Mouse (Mus musculus) kidney, embryonic 16.5 days (tissue): ENCODE results near the gene Angptl6. TPM values are rescaled to one million over a fixed set of nuclear protein-coding genes. Genes with fewer than 3 reads are reported as not detected.
"Not testable (repeated sequence)": the region's sequence is repeated elsewhere in the genome, so short reads cannot be mapped to it uniquely, and the experiment has no call there.

Source experiments
- ATAC-seq: fragments of 200-750 bp; cut with Nextera tagmentation; 2 replicates; pipeline ENCODE4 v1.8.0; 2017; ENCODE audit warnings: moderate TSS enrichment; ENCODE audit not compliant: low FRiP score, low TSS enrichment
- H3K27ac ChIP-seq: fragments of 300-500 bp; sonication (generic); 2 replicates; pipeline ENCODE4 v1.5.1; 2014; ENCODE audit warnings: low read length
- H3K27me3 ChIP-seq: fragments of 300-500 bp; sonication (generic); 2 replicates; pipeline ENCODE4 v1.6.1; 2014; ENCODE audit warnings: low read length, control low read depth, mixed read lengths; ENCODE audit not compliant: insufficient read depth
- H3K36me3 ChIP-seq: fragments of 300-500 bp; sonication (generic); 2 replicates; pipeline ENCODE4 v1.6.1; 2014; ENCODE audit warnings: low read length, control low read depth, mixed read lengths; ENCODE audit not compliant: insufficient read depth
- H3K4me1 ChIP-seq: fragments of 300-500 bp; sonication (generic); 2 replicates; pipeline ENCODE4 v1.6.1; 2014; ENCODE audit warnings: low read length, control low read depth, mixed read lengths; ENCODE audit not compliant: insufficient read depth
- H3K4me2 ChIP-seq: fragments of 300-500 bp; sonication (generic); replicated peaks from 2 replicates; pipeline ENCODE4 v1.6.1; 2014; ENCODE audit warnings: low read depth, low read length
- H3K4me3 ChIP-seq: fragments of 300-500 bp; sonication (generic); 2 replicates; pipeline ENCODE4 v1.5.1; 2014; ENCODE audit warnings: mild to moderate bottlenecking, low read length
- H3K9ac ChIP-seq: fragments of 300-500 bp; sonication (generic); replicated peaks from 2 replicates; pipeline ENCODE4 v1.6.1; 2014; ENCODE audit warnings: low read length
- H3K9me3 ChIP-seq: fragments of 300-500 bp; sonication (generic); 2 replicates; pipeline ENCODE4 v1.6.1; 2016; ENCODE audit warnings: low read length, control low read depth
- WGBS: fragments of 180-500 bp; shearing (Covaris S2); extraction: QIAGEN DNeasy Blood & Tissue Kit; methylation state at CpG from one replicate; pipeline ENCODE4 v1.1.7; 2014; 5-methylcytosine and 5-hydroxymethylcytosine counted together
- polyA plus RNA-seq: library from polyadenylated mRNA; unstranded; fragments of >200 nt; fragmentation: Nextera tagmentation; extraction: Ambion mirVana; gene quantifications from 2 replicates; pipeline ENCODE4 v1.2.1, GENCODE M21; 2015

The Angptl6 gene
- polyA plus RNA-seq, 1 experiment from 2014 or later: 3.6 TPM

DNA sequence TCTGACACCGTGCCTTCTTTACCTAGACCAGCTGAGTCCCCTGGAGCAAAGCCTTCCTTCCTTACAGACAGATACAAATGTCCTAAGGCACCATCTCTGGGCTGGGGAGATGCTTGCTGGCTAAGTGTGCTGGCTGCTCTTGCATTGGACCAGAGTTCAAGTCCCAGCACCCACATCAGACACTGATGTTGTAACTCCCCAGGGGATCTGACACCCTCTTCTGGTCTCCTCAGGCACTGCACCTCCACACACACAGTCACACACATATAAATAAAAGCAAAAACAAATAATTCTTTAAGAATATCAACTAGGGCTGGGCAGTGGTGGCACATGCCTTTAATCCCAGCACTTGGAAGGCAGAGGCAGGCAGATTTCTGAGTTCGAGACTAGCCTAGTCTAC, 29.3 kb downstream of the Angptl6 start:
- H3K4me1 ChIP-seq: no peaks in the 10 kb centered on the region
- no peaks in the 10 kb centered on the region for H3K9me3 ChIP-seq
- H3K36me3 ChIP-seq: no peaks in the 10 kb centered on the region
- H3K27ac ChIP-seq: no peak overlapping the region
- 88% methylated on average over 2 of the region's 2 CpGs for WGBS
- H3K27me3 ChIP-seq: no peaks in the 10 kb centered on the region
- H3K9ac ChIP-seq: no peak overlapping the region
- H3K4me2 ChIP-seq: no peak overlapping the region
- H3K4me3 ChIP-seq: no peak overlapping the region
- ATAC-seq: no peak

DNA sequence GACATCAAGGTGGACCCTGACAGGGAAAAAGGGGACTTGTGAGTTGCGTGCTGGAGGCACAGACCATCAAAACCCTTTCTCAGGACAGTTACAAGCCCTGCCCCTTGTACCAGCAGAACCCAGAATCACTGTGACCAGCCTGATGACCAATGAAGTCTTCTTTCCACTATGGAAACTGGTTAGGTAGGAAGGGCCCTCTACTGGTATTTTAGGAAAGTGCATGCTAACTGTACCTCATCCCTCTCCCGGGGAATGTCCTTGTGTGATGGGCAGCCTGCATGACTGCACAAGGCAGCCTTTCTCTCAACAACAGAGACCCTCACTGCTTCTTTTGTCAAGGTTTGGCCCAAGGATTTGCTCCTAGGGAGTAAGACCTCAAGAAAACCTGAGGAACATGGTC, 36.9 kb downstream of the Angptl6 start:
- WGBS: 24% methylated on average over 2 of the region's 2 CpGs
- H3K4me2 ChIP-seq: no peak overlapping the region
- H3K9me3 ChIP-seq: no peaks in the 10 kb centered on the region
- no peaks in the 10 kb centered on the region for H3K36me3 ChIP-seq
- no peak overlapping the region for H3K4me3 ChIP-seq
- no peaks in the 10 kb centered on the region for H3K27me3 ChIP-seq
- no peak overlapping the region for H3K27ac ChIP-seq
- H3K9ac ChIP-seq: no peak overlapping the region
- no peak for ATAC-seq
- H3K4me1 ChIP-seq: no peaks in the 10 kb centered on the region

DNA sequence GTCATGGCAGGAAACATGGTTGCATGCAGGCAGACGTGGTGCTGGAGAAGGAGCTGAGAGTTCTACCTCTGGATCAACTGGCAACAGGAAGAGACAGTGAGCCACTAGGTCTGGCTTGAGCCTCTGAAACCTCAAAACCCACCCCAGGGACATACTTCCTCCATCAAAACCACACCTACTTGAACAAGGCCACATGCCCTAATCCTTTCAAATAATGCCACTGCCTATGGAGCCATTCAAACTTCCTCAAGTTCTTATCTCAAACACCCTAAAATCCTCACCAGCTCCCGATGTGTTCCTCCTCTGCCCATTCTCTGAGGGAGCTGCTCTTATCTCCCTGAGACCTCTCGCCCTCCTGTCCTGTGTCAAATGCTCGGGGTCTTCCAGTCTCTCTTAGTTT, 37.3 kb downstream of the Angptl6 start:
- Histone ChIP-seq H3K27me3 (no peaks in the 10 kb centered on the region), H3K9ac (no peak overlapping the region), H3K4me3 (no peak overlapping the region), H3K4me1 (no peaks in the 10 kb centered on the region), H3K9me3 (no peaks in the 10 kb centered on the region), H3K27ac (no peak overlapping the region), H3K36me3 (no peaks in the 10 kb centered on the region), H3K4me2 (no peak overlapping the region)
- ATAC-seq: no peak
- 65% methylated on average over 4 of the region's 4 CpGs for WGBS

DNA sequence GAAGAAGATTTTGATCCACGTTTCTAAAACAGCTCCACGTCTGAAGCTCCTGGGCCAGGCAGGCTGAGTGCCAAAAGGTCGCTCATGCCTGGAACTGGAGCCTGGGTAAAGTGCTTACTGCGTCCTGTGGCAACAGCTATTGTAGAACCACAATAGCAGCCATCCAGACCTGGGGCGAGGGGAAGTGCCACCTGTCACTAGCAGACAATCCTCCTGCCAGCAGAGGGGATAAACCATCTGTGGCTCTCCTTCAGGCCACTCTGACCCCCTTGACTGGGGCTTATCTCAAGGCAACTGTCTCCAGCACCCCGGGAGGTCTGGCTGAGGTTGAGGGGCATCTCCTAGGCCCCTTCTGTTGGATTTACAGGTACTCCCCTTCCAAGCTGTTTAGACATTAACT, 40.6 kb downstream of the Angptl6 start:
- no peak for ATAC-seq
- 65% methylated on average over 6 of the region's 6 CpGs for WGBS
- H3K36me3 ChIP-seq: no peaks in the 10 kb centered on the region

DNA sequence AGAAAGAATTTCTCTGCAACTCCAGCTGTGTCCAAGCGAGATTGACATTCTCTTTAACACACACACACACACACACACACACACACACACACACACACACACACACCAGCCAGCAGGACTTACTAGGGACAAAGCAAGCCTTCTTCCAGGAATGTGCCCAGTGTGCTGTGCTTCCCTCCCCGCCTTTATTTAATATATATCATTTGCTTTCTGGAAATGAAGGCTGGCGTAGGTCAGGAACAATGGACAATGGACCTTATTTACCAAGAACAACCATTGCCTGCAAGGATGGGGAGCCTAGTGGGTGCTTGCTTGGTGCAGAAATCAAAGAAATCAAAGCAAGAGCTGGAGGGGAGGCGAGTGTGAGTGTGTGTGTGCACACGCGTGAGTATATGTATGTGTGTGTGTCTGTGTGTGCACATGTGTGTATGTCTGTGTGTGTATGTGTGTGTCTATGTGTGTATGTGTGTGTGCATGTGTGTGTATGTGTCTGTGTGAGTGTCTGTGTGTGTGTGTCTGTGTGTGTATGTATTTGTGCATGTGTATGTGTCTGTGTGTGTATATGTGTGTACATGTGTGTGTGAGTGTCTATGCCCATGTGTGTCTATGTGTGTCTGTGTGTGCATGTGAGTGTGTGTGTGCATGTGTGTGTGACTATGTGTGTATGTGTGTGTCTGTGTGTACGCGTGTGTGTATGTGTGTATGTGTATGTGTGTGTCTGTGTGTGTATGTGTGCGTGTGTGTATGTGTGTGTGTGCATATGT, 42.2 kb downstream of the Angptl6 start:
- Histone ChIP-seq H3K27me3 (no peaks in the 10 kb centered on the region), H3K4me3 (no peak overlapping the region), H3K27ac (no peak overlapping the region), H3K4me1 (no peaks in the 10 kb centered on the region), H3K36me3 (no peaks in the 10 kb centered on the region), H3K4me2 (no peak overlapping the region), H3K9ac (no peak overlapping the region), H3K9me3 (no peaks in the 10 kb centered on the region)
- ATAC-seq: no peak
- WGBS: 82% methylated on average over 9 of the region's 9 CpGs

More for the DNA sequence above, 40.6 kb downstream of the Angptl6 start:
- no peaks in the 10 kb centered on the region for H3K9me3 ChIP-seq
- no peak overlapping the region for H3K27ac ChIP-seq
- no peaks in the 10 kb centered on the region for H3K27me3 ChIP-seq
- H3K4me3 ChIP-seq: no peak overlapping the region
- no peak overlapping the region for H3K9ac ChIP-seq
- H3K4me1 ChIP-seq: no peaks in the 10 kb centered on the region
- no peak overlapping the region for H3K4me2 ChIP-seq

DNA sequence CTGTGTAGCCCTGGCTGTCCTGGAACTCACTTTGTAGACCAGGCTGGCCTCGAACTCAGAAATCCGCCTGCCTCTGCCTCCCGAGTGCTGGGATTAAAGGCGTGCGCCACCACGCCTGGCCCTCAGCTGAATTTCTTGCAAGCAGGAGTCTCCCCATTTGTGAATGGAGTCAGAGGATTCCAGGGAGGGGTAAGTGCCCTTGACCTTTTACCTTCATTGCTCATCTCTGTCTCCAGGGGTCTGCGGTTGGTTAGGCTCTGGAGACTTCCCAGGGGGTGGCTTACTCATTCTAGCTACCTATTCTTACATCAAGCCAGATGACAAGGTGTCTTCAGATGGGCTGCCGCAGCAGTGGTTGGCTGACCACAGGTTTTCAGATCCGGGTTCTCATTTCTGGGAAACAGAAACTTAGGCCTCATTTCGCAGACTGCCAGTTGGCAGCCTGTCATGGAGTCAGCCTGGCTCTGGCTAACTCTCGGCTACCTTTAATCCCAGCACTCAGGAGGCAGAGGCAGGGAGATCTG, 44.0 kb downstream of the Angptl6 start:
- not testable (repeated sequence) for H3K4me2 ChIP-seq, H3K36me3 ChIP-seq, H3K27me3 ChIP-seq, H3K4me1 ChIP-seq, H3K9me3 ChIP-seq, H3K4me3 ChIP-seq, ATAC-seq, H3K27ac ChIP-seq, H3K9ac ChIP-seq
- WGBS: 85% methylated on average over 9 of the region's 11 CpGs

DNA sequence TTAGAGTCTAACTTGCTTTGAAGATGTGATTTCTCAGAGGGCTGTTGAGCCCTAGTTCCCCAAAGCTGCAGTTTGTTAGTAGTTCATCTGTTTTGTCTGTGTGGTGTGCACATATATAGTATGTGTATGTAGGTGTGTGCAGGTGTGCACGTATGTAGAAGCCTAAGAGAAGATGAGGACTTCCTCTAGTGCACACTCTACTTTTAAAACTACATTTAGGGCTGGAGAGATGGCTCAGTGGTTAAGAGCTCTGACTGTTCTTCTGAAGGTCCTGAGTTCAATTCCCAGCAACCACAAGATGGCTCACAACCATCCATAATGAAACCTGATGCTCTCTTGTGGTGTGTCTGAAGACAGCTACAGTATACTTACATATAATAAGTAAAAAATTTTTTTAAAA, 44.6 kb downstream of the Angptl6 start:
- Histone ChIP-seq H3K4me3 (no peak overlapping the region), H3K4me2 (no peak overlapping the region), H3K27me3 (no peaks in the 10 kb centered on the region), H3K9ac (no peak overlapping the region), H3K36me3 (no peaks in the 10 kb centered on the region), H3K27ac (no peak overlapping the region), H3K4me1 (0 out of 2 replicates have a peak, but pooled peaks cover 2% of the 10 kb centered on the region), H3K9me3 (no peaks in the 10 kb centered on the region)
- ATAC-seq: no peak
- 76% methylated on average over 1 of the region's 1 CpGs for WGBS

DNA sequence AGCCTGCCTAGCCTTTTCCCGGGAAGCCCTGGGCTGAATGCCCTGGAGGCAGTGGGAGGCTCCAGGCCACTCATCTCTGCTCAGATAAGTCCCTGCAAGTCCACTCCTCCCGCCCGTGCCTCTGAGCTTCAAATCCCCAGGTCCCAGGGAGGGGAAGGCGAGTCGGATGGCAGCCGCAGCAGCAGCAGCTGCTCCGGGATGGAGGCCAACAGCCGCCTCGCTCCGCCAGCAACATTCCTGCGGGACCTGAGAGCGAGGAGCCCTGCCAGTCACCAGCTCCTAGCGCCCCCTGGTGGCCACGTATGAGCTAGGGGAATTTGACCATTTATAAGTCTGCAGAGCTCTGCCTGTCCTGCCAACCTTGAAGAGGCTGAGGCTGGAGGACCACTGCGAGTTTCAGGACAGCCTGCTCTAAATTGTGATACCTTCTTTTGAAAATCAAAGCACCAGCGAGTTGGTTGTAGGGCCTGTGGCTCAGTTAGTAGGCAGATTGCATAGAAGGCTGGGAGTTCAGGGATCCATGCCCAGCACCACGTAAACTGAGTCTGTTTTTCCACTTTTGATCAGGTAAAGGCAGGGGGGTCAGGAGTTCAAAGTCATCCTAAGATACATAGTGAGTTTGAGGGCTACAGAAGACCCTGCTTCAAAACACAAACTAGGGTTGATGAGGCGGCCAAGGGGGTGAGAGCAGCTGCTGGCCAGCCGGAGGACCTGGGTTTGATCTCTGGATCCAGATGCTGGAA, 48.5 kb downstream of the Angptl6 start:
- no peaks in the 10 kb centered on the region for H3K9me3 ChIP-seq
- no peak overlapping the region for H3K9ac ChIP-seq
- no peak overlapping the region for H3K27ac ChIP-seq
- ATAC-seq: peak; percentile 95
- 0 out of 2 replicates have a peak, but pooled peaks cover 2% of the 10 kb centered on the region for H3K4me1 ChIP-seq
- no peaks in the 10 kb centered on the region for H3K36me3 ChIP-seq
- no peaks in the 10 kb centered on the region for H3K27me3 ChIP-seq
- H3K4me2 ChIP-seq: no peak overlapping the region
- WGBS: 17% methylated on average over 19 of the region's 19 CpGs
- H3K4me3 ChIP-seq: no peak overlapping the region

DNA sequence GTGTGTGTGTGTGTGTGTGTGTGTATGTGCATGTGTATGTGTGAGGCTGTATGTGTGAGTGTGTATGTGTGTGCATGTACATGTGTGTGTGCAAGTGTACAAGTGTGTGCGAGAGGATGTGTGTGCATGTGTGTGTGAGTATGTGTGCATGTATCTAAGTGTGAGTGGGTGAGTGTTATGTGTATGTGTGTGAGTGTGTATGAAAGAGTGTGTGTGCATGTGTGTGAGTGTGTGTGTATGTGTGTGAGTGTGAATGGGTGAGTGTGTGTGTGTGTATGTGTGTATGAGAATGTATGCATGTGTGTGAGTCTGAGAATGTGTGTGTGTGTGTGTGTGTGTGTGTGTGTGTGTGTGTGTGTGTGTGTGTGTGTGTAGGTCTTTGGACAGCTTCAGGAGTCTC, 51.4 kb downstream of the Angptl6 start:
- H3K27me3 ChIP-seq: no peaks in the 10 kb centered on the region
- ATAC-seq: no peak
- H3K4me2 ChIP-seq: no peak overlapping the region
- no peak overlapping the region for H3K27ac ChIP-seq
- H3K4me3 ChIP-seq: no peak overlapping the region
- no peaks in the 10 kb centered on the region for H3K36me3 ChIP-seq
- H3K9ac ChIP-seq: no peak overlapping the region
- 0 out of 2 replicates have a peak, but pooled peaks cover 2% of the 10 kb centered on the region for H3K4me1 ChIP-seq
- H3K9me3 ChIP-seq: no peaks in the 10 kb centered on the region
- 97% methylated on average over 1 of the region's 1 CpGs for WGBS

DNA sequence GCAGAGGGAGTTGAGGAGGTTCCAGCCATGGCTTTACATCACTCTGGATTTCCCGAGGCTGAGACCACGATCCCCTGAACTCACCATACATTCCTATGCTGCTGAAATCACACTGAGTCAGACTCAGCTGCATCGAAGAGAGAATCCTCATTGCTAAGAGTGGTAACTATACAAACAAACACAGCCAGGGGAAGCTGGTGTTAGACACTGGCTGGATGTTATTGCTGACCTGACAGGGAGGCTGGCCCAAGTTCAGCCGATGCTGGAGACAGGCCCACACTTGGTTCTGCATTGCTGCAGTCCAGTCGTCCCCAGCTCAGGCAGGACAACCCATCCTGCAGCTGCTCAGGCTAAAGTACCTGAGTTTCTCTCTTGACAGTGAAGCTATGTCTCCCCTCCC, 53.7 kb downstream of the Angptl6 start:
- no peaks in the 10 kb centered on the region for H3K9me3 ChIP-seq
- H3K36me3 ChIP-seq: no peaks in the 10 kb centered on the region
- H3K27me3 ChIP-seq: no peaks in the 10 kb centered on the region
- H3K4me1 ChIP-seq: 0 out of 2 replicates have a peak, but pooled peaks cover 2% of the 10 kb centered on the region
- H3K27ac ChIP-seq: no peak overlapping the region
- H3K4me3 ChIP-seq: no peak overlapping the region
- 52% methylated on average over 5 of the region's 5 CpGs for WGBS
- no peak overlapping the region for H3K4me2 ChIP-seq
- no peak for ATAC-seq
- H3K9ac ChIP-seq: no peak overlapping the region
